Mouse (Mus musculus) CD4-positive, CD25-positive, alpha-beta regulatory T cell, adult 2 months (primary cell): ENCODE measurements around the gene Tmem144.

ENCODE experiments used
- DNase-seq: peaks from one replicate; pipeline ENCODE4 v3.0.0-alpha.2; 2012; ENCODE audit warnings: low read depth, low spot score

Tmem144 gene

DNA sequence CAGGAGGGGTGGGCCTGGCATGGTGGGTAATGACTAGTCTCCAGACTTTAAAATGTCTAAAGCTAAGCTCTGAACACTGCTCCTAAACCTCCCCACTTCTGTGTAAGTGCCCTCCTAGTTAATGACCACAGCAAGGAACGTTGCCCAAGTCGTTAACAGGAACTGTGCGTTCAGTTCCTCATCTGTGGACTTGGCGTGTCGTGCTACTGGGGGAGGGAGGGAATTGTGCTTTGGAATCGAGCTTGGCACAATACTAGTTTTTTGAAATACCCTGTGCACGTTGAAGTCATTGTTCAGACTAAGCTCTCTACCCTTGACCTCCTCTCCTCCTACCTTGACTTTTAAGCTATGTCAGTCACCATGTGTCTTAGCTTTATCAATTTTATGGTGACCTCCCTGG is 12.3 kb upstream of the Tmem144 start:
- DNase-seq = no peak

DNA sequence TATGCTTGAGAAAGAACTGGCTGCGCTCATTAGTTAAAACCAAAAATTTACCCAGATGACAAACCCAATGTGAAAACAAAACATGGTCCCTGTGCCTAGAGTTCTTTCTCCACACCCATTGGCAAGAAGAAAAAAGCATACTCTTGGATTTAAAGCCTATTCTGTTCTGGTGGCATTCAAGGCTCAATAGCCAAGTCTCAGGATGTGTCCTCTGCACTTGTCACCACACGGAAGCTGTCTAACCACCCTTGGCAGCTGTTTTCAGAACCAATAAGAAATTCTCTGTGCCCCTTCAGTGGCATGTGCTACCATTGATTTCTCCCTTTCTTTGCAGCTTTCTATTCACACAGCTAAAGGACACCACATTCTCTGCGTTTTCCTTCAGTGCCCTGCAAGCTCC is 5.6 kb upstream of the Tmem144 start:
- no peak for DNase-seq

DNA sequence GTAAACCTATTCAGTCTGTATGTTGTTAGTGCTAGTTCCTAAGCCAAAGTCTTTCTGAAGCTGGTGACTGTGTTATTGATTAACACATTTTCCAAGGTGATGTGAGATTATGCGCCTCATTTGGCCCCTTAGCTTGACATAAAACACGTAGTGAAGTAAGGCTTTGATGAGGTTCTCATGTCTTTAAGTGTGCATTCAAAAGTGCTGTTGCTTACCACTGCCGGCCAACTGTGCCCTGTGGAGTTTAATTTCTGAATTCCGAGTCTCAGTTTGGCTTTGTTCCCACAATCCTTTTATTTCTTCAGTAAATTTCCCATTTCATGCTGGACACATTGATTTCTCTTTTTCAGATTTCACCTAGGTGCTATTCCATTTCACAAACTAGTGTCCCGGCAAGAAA is 5.2 kb upstream of the Tmem144 start:
- no peak for DNase-seq

DNA sequence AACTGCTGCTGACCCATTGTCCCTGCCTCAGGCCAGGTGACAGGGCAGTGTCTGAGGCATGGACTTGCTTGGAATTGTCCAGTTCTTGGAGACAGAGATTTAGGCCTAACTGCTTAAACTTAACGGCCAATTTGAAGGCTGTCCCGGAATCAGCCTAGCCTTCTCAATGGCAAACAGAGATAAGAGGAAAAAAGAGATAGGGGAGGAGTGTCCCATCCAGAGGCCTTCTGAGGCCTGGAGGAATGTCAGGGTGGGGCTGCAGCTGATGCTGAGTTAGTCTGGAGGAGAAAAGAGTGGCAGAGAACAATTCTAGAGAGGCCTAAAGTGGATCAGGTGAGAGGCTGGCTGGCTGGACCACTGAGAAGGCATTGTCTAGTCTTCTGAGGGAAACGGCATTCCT is 465 bp downstream of the Tmem144 start:
- DNase-seq = no peak

DNA sequence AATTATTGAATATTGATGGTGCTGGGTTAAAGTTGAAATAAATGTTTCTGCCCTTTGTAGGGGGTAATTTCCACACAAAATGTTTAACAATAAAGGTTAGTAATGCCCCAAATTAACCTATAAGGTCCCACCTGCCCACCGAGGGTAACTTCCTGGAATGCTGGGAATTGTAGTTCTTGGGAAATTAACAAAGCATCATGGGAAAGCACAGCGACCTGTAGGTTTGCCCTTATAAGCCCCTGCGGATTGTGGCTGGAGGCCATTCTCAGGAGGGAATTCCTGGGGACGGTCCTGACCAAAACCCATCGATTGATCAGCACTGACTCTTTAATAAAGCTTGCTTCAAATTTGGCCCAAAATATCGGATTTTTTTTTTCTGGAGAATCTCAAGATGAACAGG is 1.9 kb downstream of the Tmem144 start:
- DNase-seq = no peak

DNA sequence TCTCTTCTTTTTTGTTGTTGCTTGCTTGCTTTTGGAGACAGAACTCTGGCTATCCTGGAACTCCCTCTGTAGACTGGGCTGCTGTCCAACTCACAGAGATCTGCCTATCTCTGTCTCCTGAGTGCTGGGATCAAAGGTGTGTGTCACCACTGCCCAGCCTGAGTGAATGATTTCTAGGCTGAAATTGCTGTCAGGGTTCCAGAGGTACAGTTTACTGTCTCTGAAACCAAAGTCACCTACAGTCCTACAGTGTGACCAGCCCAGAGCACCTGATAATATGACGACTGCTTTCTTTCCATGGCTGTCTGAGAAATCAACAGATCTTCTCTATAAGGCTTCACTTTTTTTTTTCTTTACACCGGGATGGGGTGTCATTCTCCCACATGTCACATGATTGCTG is 3.0 kb downstream of the Tmem144 start:
- no peak for DNase-seq

DNA sequence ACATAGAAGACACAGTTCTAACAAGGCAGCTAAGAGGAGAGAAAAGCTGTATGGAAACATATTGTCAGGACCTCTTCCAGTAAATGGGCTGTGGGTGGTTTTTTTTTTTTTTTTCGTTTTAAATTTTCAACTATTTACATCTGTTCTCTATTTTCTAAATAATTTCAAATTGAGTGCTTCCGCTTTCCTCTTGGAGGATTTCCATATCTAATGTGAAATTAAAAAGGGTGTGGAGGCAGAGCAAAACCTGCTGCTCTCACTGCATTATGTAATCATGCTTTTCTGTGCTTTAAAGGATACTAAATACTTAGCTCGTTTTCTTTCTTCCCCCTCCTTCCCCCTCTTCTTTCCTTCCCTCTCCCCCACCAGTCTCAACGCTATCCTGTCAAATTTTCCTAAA is 3.7 kb downstream of the Tmem144 start:
- no peak for DNase-seq

DNA sequence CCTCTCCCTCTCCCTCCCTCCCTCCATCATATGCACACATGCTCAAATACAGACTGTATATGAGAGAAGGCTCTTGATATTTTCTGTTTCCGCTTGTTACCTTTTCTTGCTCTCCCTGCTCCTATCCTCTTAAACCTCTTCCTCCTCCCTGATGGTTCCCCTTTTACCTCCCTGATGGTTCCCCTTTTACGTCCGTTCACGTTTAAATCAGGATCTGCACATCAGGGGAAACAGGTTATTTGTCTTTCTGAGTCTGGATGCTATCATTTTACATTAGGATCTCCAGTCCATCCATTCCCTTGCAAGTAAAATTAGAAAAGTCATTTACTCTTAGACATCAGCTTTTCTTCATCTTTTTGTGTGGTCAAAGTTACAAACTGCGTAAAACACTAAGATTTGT is 5.9 kb downstream of the Tmem144 start:
- no peak for DNase-seq

DNA sequence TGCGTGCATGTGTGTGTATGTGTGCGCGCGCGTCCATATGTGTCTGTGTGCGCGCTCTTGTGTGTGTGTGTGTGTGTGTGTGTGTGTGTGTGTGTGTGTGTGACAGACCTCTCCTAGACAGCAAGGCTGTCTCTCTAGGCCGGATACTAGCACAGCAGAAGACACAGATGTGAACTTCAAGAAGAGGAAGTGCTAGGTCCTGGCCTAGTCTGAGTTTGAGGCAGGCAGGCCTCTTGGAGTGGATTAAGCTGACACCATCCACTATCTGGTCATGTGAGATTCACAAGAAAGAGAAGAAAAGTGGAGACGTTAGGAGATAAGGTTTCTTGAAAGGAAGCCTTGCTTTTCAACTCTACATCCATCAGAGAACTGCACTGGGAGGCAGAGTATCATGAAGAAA is 8.6 kb downstream of the Tmem144 start:
- DNase-seq = peak; percentile 31

DNA sequence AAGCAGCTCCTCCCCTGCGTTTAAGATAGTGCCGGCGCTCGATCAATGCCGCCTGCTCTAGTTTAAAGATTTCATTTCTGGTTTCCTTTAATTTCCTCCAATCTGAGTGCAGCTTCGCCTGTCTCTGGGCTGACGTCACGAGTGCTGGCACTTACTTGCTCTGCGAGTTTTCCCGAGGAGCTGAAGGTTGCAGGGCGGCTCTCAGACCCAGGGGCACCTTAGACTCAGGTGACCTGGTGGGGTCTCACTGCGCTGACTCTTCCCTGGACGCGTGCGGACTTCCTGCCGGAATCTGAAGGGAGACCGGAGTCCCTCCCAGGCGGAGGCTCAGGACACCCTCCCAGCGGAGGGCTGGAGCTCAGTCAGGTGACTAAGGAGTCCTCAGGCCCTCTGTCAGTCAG is 10.0 kb downstream of the Tmem144 start:
- DNase-seq = peak; percentile 84

DNA sequence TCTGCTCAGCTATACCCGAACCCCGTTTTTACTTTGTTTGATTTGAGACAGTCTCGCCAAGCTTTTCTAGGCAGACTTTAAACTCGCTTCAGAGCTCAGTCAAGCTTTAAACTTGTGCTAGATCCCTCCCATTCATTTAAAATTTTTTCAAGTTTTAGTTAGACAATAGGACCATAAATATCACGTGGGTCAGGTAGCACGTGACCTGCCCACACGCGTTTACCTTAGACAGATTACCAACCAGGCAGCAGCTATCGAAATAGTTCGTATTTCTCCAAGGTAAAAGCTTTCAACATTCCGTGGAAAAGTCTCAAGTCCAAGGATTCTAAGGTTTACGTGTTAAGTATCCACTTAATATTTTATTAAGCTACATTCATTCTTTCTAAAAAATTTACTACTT is 10.4 kb downstream of the Tmem144 start:
- peak; percentile 88 for DNase-seq

DNA sequence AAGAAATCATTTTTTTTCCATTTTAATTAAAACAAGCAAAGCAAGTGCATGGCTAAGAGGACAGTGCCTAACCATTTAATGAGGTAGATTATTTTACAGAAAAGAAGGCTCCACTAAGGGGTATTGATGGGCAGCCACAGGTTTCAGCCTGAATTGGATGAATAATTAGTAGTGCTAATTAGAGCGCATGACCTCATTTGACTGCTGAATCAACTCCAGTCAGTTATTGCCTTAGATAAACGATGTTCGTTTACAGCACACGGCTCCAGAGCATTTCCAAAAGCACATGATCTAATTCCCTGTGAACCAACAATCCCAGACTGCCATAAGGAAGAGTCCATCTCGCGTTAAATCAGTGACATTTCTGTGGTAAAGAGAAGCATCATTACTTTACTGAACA is 11.1 kb downstream of the Tmem144 start:
- DNase-seq = no peak

DNA sequence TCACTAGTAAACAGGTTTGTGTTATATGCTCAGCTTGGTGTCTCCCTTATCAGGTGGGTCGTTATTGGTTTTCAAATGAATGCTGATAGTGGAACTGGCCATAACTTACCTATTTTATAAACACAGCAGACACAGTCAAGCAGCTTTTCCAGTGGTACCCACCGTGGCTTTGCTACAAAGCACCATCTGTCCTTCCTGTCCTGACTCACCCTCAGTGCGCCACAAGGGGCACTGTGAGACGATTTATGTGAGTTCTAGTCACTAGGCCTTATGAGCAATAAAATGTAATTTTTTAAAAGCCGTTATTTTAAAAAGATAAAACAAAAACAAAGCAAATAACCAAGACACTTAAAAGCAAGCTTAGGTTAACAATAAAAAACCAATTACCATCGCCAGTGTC is 13.8 kb downstream of the Tmem144 start:
- DNase-seq = peak; percentile 26

DNA sequence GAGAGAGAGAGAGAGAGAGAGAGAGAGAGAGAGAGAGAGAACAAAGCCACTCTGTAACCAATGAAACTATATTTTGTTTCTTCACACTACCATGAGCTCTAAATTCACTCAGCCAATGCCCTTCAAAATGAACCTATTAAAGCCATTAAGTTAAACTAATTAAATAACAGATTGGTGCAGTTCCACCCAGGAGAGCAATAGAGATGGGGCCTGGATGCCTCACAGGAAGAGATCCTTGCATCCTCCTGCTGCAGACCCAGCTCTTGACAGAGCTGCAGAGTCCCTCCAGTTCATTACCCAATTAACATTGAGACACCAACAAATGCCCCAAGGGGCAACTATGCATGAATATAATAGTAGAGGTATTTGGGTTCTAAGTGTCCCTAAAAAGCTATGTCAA is 23.3 kb downstream of the Tmem144 start:
- no peak for DNase-seq

DNA sequence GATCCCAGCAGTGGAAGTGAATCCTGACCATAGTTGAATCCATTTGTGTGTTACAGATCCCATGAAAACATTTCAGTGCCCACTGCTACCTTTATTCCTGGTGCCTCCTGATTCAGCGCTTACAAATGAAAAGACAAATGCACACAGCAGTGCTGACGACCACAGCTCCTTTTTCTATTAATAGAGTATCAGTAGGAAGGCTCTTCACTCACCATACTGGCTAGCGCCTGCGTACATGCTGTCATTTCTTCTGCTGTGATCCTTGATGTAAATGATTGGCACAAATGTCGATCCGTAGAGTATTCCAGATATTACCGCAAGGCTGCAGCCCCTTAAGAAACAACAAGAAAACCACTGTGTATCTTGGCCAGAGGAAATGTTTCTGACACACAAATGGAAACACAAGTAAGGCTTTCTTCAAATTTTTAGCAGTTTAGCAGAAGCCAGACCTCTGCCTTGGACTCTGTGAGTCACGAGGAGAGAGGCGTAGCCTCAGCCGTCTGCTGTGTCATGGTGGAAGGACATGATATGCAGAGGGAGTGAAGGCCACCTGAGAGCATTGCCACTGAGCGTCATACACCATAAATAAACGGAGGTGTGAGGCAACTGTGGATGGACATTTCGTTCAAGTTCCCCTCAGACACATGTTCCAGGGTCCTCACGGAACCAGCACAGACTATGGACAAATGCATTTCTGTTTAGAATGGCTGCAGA is 27.3 kb downstream of the Tmem144 start:
- DNase-seq = no peak

DNA sequence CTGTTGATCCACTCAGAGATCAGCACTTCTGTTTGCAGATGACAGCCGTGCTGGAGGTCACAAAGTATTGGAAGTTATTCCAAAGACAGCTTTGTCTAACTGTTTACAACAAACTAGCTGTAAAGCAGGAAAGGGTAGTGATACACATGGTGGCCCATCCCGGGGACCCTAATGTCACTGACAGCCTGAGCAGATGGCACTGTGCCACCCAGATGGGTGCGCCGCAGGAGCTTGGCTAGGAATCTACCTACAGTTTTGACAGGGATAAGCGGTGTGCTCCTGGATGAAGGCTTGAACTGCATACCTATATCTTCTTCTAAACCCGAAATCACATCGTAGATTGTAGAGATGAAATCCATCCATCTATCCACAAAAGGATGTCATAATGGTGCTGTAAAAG is 29.4 kb downstream of the Tmem144 start:
- no peak for DNase-seq

DNA sequence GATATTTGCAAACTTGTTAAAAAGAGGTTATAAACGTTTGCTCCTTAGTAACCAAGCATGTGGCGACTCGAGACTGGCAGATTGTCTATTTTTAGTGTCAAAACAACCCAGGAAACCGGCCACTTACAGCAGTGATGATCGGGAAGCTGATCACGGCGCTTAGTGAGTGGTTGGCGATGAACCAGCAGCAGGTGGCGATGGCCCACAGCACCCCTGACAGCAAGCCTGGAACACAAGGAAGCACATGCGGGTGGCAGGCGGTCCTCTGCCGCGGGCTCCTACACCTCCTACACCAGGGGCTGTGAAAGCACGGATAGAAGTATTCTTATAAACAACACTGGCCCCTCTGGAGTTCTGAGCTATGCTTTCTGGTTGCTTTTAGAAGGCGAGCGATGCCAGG is 31.4 kb downstream of the Tmem144 start:
- no peak for DNase-seq

DNA sequence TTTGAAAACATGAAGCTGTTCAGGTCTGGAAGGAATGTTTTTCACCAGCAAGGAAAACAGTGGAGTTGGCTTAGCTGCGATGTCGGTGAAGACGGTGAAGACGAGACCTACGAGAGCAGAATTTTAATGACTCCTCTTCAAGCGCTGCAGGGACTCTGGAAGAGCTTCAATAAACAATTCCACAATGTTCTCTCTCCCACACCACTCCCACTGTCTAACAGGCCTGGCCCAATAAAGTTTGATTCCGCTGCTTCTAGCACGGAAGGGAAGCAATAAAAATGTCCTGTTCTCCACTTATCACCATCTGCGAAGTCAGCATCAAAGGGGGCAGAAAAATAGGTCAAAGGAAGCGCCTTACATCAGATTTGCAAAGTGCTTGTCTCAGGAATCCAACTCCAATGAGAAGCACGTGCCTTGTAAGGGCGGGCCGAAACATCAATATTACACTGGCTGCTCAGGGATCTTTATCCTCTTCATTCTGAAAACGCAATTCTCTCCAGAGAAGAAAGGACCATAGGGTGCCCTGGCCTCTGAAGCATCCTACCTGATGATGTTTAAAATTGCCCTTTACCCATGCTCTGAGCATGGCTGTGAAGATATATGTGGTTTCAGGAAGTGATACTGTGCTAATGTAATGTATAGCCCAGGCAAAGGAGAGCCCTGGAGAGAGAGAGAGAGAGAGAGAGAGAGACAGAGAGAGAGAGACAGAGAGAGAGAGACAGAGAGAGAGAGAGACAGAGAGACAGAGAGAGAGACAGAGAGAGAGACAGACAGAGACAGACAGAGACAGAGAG is 34.2 kb downstream of the Tmem144 start:
- DNase-seq = no peak

DNA sequence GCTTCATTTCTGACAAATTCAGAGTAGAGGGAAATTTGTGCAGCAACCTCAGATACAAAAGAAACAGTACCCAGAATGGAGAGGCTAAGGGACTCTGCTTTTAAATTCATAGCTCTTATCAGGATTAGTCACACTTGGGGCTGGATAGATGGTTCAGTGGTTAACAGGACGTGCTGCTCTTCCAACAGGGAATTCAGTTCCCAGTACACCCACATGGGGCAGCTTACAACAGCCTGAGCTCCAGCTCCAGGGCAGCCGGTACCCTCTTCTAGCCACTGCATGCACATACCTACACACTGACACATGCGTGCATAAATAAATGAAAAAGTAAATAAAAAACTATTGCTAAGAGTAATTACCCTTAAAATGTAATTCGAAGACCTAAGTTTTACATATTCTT is 36.3 kb downstream of the Tmem144 start:
- no peak for DNase-seq

DNA sequence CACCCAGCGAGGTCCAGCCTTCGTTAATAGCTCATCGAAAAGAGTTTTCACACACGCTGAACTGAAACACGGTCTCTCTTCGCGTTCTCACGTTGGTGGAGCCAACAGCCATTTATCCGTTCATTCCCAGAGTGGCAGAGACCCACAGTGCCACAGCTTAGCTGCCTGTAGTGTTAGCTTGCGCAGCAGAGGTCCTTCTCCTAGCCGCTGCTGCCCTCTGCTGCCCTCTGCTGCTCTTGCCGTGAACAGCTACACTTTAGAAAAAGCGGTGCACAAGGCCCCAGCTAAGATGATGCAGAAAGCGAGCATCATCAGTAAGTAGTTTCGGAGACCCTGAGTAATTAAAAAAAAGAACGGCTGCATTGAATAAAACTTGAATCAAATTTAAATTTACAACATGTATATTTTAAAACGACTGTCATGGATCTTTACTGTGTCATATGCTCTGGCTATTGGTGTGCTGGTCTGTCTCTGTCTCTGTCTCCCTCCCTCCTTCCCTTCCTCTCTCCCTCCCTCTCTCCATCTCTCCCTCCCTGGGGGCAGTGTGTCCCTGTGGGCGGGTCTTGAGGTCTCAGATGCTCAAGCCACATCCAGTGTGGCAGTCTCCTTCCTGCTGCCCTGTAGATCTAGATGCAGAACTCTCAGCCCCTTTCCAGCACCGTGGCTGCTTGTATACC is 38.6 kb downstream of the Tmem144 start:
- peak; percentile 78 for DNase-seq

DNA sequence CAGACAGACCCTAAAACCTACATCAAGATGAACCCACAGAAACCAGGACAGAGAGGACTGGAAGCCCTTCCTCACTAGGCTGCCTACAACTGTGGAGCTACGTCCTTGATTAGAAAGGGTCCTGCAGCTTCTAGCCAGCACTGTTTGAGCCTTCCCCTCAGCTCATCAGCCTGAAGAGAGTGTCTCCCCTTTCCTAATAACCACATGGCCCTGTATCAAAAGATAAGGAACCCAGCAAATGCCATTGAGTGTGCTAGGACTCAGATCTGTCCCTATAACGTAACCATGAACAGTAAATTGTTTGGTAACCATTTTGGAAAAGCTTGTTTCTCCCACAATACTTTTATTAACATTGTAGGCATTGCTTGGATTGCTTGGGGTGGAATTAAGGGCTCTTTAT is 40.5 kb downstream of the Tmem144 start:
- DNase-seq = no peak

DNA sequence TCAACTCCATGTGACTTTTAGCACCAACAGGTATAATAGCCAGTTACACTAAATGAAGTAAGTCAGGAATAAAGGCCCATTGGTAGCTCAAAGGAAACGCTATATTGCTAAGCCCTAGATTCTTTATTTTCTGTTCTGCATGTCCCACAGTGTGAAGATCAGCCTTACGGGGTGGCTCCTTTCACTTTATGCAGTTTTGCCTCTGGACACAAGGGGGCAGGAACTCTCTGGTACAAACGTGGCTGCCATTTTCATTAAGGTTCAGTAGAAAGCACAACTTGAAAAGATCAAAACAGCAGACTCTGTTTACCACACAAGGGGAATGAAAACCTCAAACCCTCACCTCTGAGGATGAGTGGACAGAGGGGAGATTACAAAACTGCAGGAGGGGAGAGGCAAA is 40.9 kb downstream of the Tmem144 start:
- peak; percentile 48 for DNase-seq

DNA sequence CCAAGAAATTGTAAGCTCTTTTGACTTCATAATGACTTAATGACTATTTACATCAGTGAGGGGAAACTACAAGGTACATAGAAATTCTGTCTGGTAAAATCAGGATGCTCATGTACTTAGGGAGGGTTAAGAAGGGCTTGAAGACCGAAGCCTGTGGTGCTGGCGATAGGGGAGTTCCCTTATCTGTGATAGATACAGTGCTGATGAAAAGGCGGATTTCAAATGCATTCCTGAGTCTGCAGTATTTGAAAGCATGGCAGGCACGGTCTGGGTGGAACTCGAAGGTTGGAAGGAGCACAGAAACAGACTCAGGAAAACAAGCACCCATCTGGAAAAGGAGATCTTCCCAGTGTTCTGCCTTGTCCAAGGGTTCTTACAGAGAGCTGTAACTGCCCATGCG is 42.0 kb downstream of the Tmem144 start:
- DNase-seq = no peak
